Mouse (Mus musculus) gastrocnemius, adult 18-20 months (tissue): ENCODE results near the gene Chkb. TPM values are rescaled to one million over a fixed set of nuclear protein-coding genes. Genes with fewer than 3 reads are reported as not detected.

ENCODE experiments used
- DNase-seq: peaks from one replicate; pipeline ENCODE4 v3.0.0; 2021; ENCODE audit warnings: low spot score
- total RNA-seq, 2 experiments: library from RNA; stranded (reverse); gene quantifications; 2 replicates each; pipeline ENCODE4 v1.2.3; 2021

The Chkb gene
- total RNA-seq, 2 experiments from 2014 or later: 19.7 to 27.0 TPM

DNA sequence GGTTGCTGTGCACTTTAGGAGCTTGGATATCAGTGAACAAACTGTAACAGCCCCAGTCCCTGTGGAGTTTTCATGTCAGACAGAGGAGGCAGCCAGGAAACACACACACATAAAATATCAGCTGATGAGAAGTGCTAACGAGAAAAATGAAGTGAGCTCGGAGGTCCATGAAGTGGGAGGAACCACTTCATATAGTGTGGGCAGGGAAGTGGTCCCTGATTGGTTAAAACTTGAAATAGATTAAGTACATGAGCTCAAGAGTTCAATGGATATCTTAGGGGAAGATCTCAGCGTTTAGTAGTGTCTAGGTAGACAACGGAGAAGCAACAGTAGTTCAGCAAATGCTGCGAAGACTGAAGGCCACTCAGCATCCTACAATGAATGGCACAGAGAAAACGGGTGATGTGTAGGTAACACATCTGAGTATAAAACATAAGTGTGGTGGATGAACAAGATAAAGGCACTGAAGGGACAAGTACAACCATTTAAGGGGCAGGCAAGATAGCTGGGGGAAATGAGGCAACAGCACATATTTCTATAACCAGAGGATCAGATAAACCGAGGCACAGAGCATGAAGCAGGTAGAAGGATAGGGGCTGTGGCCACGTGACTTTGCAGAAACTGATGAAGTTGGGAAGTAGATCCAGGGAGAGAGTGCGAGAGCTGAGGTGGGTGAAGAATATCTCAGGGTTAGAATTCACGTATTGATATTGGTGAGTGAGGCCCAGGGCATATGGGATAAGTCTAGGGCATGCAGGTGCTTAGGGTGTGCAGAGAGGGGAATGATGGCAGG is 24.7 kb downstream of the Chkb start:
- no peak for DNase-seq

DNA sequence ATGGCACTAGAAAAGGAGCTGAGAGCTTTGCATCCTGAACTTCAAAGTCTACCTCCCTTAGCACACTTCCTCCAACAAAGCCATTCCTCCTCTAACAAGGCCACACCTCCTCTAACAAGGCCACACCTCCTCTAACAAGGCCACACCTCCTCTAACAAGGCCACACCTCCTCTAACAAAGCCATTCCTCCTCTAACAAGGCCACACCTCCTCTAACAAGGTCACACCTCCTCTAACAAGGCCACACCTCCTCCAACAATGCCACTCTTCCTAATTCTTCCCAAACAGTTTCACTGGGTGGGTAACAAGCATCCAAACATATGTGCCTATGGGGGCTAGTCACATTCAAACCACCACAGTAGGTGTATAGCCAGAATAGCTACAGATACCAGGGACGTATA is 27.2 kb downstream of the Chkb start:
- no peak for DNase-seq

DNA sequence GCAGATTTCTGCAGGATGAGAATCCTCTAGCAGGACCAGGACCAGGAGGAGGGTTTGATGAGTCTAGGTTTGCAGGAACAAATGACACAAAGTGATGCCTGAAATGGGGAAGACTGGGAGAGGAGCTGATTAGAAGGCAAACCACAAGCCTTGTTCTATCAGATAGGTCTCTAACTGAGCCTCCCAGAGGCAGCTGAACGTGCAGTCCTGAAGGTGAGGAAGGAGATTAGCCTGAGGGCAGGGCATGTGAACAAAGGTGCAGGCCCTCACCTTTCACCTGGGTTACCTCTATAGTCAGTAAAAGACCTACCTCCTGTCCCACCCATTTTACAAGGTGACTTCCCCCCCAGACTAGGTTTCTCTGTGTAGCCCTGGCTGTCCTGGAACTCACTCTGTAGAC is 30.0 kb downstream of the Chkb start:
- DNase-seq: no peak

DNA sequence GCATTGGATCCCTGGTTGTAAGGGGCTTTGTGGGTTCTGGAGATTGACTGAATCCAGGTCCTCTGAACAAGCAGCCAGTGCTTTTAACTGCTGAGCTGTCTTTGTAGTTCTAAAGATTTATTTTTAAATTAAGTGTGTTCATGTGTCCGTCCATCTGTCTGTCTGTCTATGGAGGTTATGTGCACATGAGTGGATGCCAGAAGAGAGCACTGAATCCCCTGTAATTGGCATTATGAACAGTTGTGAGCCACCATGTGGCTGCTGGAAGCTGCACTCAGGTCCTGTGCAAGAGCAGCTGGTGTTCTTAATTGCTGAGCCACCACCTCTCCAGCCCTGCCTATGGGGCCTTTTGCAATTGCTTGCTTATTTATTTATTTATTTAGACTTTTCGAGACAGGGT is 31.6 kb downstream of the Chkb start:
- no peak for DNase-seq

DNA sequence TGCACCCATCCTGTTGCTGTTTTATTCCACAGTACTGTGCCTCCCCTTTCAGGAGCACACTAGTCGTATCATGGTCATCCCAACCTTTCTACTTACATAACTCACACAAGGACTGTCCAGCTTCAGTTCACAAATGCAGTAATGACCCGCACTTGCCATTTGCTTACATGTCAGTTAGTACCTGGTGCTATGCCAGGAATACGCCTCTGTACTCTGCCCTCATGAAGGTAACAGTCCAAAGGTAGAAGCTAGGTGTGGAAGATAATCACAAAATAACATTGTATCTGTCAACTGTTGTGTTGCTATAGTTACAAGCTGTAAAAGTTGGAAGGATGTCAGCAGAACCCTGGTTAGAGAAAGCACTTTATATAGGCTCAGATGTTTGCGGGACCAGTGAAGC is 32.8 kb downstream of the Chkb start:
- no peak for DNase-seq

DNA sequence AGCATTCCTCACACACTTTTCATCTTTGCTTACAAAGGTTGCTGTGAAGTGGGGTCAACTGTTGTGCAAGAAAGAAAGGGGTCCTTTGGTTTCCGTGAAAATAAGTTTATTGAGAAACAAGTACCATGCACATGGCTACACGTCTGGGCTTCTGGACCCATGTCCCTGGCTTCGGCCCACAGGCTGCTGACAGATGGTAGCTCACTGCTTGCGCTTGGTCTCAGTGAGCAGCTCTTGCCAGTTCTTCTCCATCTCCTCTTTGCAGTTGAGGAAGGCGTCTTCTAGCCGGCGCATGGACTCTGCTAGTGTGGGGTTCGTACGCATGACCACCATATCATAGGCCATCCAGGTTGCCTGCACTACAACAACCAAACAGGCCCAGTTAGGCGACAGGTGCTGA is 39.6 kb downstream of the Chkb start:
- no peak for DNase-seq

DNA sequence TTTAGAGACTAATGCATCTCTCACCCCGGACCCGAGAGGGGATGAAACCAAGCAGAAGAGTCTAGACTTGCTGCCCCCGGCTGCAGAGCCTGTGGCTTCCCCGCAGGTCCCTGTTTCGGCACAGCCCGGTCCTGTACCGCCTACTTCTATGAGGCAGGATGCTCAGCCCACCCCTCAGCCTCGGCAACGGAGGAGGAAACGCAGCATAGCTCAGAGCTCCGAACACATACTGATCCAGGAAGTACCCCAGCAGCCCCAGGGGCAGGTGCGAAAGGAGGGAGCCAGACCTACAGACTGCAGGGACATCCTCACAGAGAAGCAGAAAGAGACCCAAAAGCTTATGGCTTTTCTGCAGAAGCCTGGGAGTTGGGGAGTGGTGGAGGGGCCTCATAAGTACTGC is 42.6 kb downstream of the Chkb start:
- no peak for DNase-seq

DNA sequence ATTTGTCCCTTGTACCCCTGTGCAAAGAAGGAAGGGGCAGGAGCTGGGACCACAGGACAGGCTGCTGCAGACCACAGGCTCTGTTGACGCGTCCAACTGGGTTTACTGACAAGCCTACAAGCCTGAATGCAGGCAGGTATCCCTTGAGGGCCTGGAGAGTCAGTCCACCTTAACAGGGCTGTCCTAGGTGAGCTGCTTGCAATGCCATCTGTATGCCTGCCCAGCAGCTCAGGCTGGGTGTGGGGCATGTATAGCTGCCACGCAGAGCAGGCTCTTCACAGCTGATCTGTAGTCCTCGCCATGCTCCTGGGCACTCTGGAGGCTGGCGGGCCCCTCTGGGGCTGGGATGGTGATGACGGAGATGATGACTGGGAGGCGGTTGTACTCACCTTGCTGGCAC is 45.1 kb downstream of the Chkb start, which contains the start of gene Klhdc7b:
Gene Klhdc7b, plus strand, starts transcription at position 301 of the 400 bp plus-strand sequence.
- no peak for DNase-seq

DNA sequence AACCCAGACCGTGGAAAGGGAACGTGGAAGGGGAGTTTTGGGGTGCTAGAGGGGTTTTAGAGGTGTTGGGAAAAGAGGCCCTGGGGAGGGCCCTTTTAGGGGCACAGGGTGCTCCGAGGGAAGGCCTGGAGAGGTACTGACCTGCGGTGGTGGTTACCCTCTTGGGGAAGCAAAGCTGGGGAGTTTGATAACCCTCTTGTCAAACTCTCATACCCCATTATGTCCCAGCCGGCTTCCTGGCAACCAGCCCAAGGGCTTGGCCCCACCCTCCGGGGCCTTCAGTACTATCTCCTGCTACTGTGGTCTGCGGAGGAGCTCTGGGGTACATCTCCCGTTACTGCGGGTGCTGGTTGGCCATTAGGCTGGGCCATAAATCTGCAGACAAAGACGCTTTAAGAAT is 50.3 kb downstream of the Chkb start:
- DNase-seq: no peak

DNA sequence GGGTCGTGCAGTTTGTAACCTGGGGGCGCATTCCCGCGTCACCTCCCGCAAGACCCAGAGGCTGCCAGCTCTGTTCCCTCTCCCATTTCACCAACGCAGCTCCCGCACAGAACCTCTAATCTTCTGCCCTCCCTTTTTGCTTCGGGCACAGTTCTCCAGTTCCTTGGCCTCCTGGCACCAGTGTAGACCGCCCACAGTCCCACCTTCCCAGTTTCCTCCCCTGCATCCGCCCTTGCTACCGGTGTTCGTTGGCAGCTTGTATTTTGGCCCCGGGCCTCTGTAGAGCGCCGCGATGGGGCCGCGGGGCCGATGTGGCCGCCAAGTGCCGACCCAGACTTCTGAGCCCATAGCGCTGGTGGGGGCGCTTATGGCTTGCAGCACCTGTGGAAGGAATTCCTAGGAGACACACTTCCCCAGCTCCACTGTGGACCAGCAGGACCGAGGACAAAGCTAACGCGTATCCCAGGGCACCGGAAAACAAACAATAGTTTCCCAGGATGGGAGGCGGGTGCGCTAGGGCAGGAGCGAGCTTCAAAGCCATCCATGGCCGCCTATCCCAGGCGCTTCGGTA is 50.8 kb downstream of the Chkb start, which contains the start of gene Odf3b:
Gene Odf3b, minus strand, starts transcription at position 452 of the 571 bp plus-strand sequence.
- no peak for DNase-seq

DNA sequence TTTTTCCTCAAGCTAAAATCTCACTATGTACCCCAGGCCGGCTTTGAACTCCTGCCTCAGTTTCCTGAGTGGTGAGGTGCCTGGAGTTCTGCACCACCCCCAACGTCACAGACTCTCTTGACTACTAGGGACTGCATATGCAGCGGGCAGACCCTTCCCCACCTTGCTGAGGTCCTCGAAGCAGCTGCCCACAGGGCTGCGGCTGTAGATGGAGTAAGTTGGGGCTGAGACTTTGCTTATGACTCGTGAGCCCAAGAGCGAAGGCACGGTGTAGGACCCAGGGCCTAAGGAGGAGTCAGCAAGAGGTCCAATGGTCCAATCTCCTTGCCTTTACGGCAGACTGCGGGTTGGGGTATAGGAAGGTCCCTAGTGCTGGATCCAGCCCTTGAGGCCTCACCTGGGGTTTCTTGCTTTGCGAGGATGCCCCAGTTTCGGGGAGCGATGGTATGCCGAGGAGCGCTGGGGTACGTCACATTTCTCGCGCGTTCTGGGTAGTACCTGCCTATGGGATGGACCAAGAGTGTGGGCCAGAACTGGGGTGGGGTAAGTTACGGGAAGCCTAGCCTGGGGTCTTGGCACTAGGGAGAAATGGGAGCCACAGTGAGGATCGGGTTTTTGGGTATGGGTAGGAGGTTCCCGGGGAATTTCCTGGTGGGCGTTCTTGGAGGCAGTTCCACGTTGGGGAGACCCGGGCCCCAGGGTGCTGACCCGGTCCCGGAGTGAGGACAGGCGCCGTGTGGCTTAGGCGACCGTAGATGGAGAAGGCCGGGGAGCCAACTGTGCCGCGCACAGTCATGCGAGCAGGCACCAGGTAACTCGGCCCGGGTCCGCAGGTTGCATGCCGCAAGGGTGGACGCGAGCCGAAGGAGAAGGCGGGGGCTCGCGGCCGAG is 51.5 kb downstream of the Chkb start:
- no peak for DNase-seq

DNA sequence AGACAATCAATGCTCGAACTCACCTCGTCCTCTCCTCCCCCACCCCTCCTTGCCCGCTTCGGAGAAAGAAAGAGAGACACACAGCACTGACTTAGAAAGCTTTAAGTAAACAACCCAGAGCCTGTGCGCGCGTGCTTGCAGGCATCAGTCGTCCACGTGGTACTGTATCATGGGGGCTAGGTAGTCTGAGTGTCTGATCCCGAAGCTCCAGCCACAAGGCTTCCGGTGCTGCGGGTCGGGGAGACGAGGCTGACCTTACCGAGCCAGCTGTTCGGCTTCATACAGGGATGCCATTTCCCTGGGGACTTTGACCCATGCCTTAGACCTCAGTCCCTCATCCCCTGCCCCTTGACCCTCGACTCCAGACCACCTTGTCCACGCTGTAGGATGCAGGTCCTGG is 52.3 kb downstream of the Chkb start:
- DNase-seq: no peak

DNA sequence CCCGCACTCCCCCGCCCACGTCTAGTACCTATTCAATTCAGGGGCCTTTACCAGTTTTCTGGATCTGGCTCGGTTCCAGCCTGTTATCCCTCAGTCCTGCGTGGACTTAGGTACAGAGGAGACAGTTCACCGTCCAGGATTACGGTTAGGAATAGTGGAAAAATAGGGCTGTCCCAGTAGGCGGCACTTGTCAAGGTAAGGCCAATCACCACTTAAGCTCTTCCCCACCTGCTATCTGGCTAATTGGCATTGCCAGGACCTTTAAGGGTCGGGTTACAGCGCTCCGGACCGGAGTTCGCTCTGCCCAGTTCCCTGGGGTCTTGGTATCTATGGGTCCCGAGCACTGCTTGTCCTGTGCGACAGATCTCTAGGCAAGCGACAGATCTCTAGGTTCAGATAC is 52.8 kb downstream of the Chkb start, which contains the start of gene Tymp:
Gene Tymp, minus strand, starts transcription at position 83 of the 400 bp plus-strand sequence.
- no peak for DNase-seq

Other genes starting within 250 kb of the Chkb start
- gene Plxnb2, start 249.1 kb downstream of the Chkb start, total RNA-seq: 1 to 10 TPM; 4.0 to 8.2 TPM
- gene Dennd6b, start 233.4 kb downstream of the Chkb start, total RNA-seq: 1 to 10 TPM; 8.8 to 9.6 TPM
- 10 to 100 TPM; 90.7 to 93.0 TPM for gene Ppp6r2, start 218.4 kb downstream of the Chkb start, total RNA-seq
- 10 to 100 TPM; 59.4 to 61.0 TPM for gene Sbf1, start 114.6 kb downstream of the Chkb start, total RNA-seq
- not detected for gene Adm2, start 107.2 kb downstream of the Chkb start, total RNA-seq
- gene Miox, start 95.5 kb downstream of the Chkb start, total RNA-seq: under 1 TPM in 1 of 2 experiments, not detected in 1; 0.48 TPM
- 10 to 100 TPM; 11.4 to 12.5 TPM for gene Lmf2, start 74.2 kb downstream of the Chkb start, total RNA-seq
- 10 to 100 TPM; 39.2 to 46.1 TPM for gene Ncaph2, start 74.2 kb downstream of the Chkb start, total RNA-seq
- gene Sco2, start 56.1 kb downstream of the Chkb start, total RNA-seq: 10 to 100 TPM; 12.4 to 13.9 TPM
- under 1 TPM; 0.31 to 0.43 TPM for gene Tymp, start 52.9 kb downstream of the Chkb start, total RNA-seq
- gene Odf3b, start 50.6 kb downstream of the Chkb start, total RNA-seq: under 1 TPM in 1 of 2 experiments, not detected in 1; 0.64 TPM
- gene Klhdc7b, start 45.0 kb downstream of the Chkb start, total RNA-seq: not detected
- not detected for gene Syce3, start 19.4 kb downstream of the Chkb start, total RNA-seq
- gene Cpt1b, start 4.0 kb downstream of the Chkb start, total RNA-seq: 100 to 1,000 TPM; 287 to 338 TPM
- under 1 TPM; 0.23 to 0.28 TPM for gene C730034F03Rik, start 319 bp downstream of the Chkb start, total RNA-seq
- under 1 TPM in 1 of 2 experiments, not detected in 1; 0.52 TPM for gene Gm44502, start 212 bp downstream of the Chkb start, total RNA-seq
- gene Mapk8ip2, start 24.0 kb upstream of the Chkb start, total RNA-seq: under 1 TPM; 0.25 to 0.57 TPM
- gene Arsa, start 47.5 kb upstream of the Chkb start, total RNA-seq: 1 to 10 TPM; 2.8 to 4.0 TPM
- 10 to 100 TPM in 1 of 2 experiments, 1 to 10 TPM in 1; 8.9 to 12.6 TPM for gene Shank3, start 69.7 kb upstream of the Chkb start, total RNA-seq
- gene Acr, start 138.4 kb upstream of the Chkb start, total RNA-seq: not detected
- 1 to 10 TPM; 2.1 to 2.4 TPM for gene Rabl2, start 162.0 kb upstream of the Chkb start, total RNA-seq